Comparison of ENCODE assay signal across 9 mouse cellular contexts in genomic region chr1:186456131-186456530, GRCm38 (mm10).
DNase-seq lines count a peak whose midpoint lies in the region.
"Had no signal": no experiment of that assay in that cellular context is flagged by ENCODE, and none has a peak within 500 bp of the region (broad histone marks: within the 10 kb centered on the region; RNA-seq: fewer than 3 reads in every experiment).

No protein-coding gene starts in this region.

- peak; percentile 22 for DNase-seq in embryo, embryonic 10.5 days (ENCODE audit: low spot score)
- no peak for DNase-seq in embryo, embryonic 11 days
- peak; percentile 24 to 27 for DNase-seq in layer of hippocampus, postnatal 10 days (ENCODE audit: low spot score in 2 of 2)
- DNase-seq in layer of hippocampus, postnatal 36 days, result no peak
- peak; percentile 7 for DNase-seq in A20 (ENCODE audit: low read depth, low spot score)
- DNase-seq in c-Kit-positive CD71-negative TER-119-negative erythroid progenitor cells, embryonic 14.5 days (ENCODE audit: low read depth), result peak; percentile 13
- no peak for DNase-seq in frontal cortex, postnatal 10 days (ENCODE audit: low spot score in 2 of 2)
- no peak for DNase-seq in adrenal gland, adult 2 months
- DNase-seq: cerebellum, adult 18-20 months had no signal

Comparison
In these comparisons a context has a peak if more than half of its experiments do, and no peak if none do; other contexts are left out.
1. DNase-seq: peak in embryo, embryonic 10.5 days (single experiment), layer of hippocampus, postnatal 10 days (2 of 2), A20 (single experiment) and c-Kit-positive CD71-negative TER-119-negative erythroid progenitor cells, embryonic 14.5 days (single experiment); none in embryo, embryonic 11 days (single experiment), layer of hippocampus, postnatal 36 days (0 of 2), frontal cortex, postnatal 10 days (0 of 2) and adrenal gland, adult 2 months (single experiment).